Mouse (Mus musculus) CD4-positive naive resting alpha-beta T cell, adult 76 days (primary cell): ENCODE measurements around the gene Kcnh4. TPM values are rescaled to one million over a fixed set of nuclear protein-coding genes. Genes with fewer than 3 reads are reported as not detected.

Source experiments
- total RNA-seq: library from RNA; stranded (reverse); gene quantifications from one replicate; pipeline ENCODE4 v1.2.4, GENCODE M21; 2023

Kcnh4 gene
- total RNA-seq: 1.2 TPM

GRCm38 (mm10) chr11:100759611-100760233, at the start of gene Kcnh4:
Gene Kcnh4 (minus strand): TSS chr11:100759942.

GRCm38 (mm10) chr11:100770646-100771408, 11.1 kb upstream of the Kcnh4 start, which contains the start of gene Ghdc:
Gene Ghdc (minus strand): TSS chr11:100770957.

GRCm38 (mm10) chr11:100762831-100763230, 3.1 kb upstream of the Kcnh4 start, which contains the start of gene Hcrt:
Gene Hcrt (minus strand): TSS chr11:100762931.

GRCm38 (mm10) chr11:100738066-100738604, 21.6 kb downstream of the Kcnh4 start, which contains the start of gene Rab5c:
Gene Rab5c (minus strand): TSS chr11:100738215.

GRCm38 (mm10) chr11:100713735-100714533, 45.8 kb downstream of the Kcnh4 start, which contains the start of gene Hspb9:
Gene Hspb9 (plus strand): TSS chr11:100713850.

GRCm38 (mm10) chr11:100711783-100712615, 47.7 kb downstream of the Kcnh4 start, which contains the start of gene Kat2a:
Gene Kat2a (minus strand): TSS chr11:100712465.

GRCm38 (mm10) chr11:100703851-100704531, 55.8 kb downstream of the Kcnh4 start, which contains the start of gene Dhx58:
Gene Dhx58 (minus strand): TSS chr11:100704271.

GRCm38 (mm10) chr11:100692164-100692616, 67.6 kb downstream of the Kcnh4 start, which contains the start of gene Zfp385c:
Gene Zfp385c (minus strand): TSS chr11:100692455.

Other genes starting within 250 kb of the Kcnh4 start
- 145 TPM for gene Acly, start 231.9 kb downstream of the Kcnh4 start, total RNA-seq
- not detected for gene Ttc25, start 214.3 kb downstream of the Kcnh4 start, total RNA-seq
- gene Cnp, start 185.0 kb downstream of the Kcnh4 start, total RNA-seq: 98.3 TPM
- 17.2 TPM for gene Nkiras2, start 140.7 kb downstream of the Kcnh4 start, total RNA-seq
- gene Dnajc7, start 139.8 kb downstream of the Kcnh4 start, total RNA-seq: 344 TPM
- gene Zfp385c, start 67.5 kb downstream of the Kcnh4 start, total RNA-seq: not detected
- gene Dhx58, start 55.7 kb downstream of the Kcnh4 start, total RNA-seq: 13.7 TPM
- gene Kat2a, start 47.5 kb downstream of the Kcnh4 start, total RNA-seq: 36.4 TPM
- gene Hspb9, start 46.1 kb downstream of the Kcnh4 start, total RNA-seq: not detected
- 113 TPM for gene Rab5c, start 21.7 kb downstream of the Kcnh4 start, total RNA-seq
- not detected for gene Hcrt, start 3.0 kb upstream of the Kcnh4 start, total RNA-seq
- gene Ghdc, start 11.0 kb upstream of the Kcnh4 start, total RNA-seq: 5.4 TPM
- 172 TPM for gene Stat5b, start 90.8 kb upstream of the Kcnh4 start, total RNA-seq
- gene Stat5a, start 99.4 kb upstream of the Kcnh4 start, total RNA-seq: 194 TPM
- 380 TPM for gene Stat3, start 179.6 kb upstream of the Kcnh4 start, total RNA-seq
- 0.15 TPM for gene Cavin1, start 210.9 kb upstream of the Kcnh4 start, total RNA-seq
- 7.9 TPM for gene Atp6v0a1, start 249.5 kb upstream of the Kcnh4 start, total RNA-seq